Mouse (Mus musculus): ENCODE measurements around the gene Aebp2. TPM values are rescaled to one million over a fixed set of nuclear protein-coding genes. Genes with fewer than 3 reads are reported as not detected.
"Not testable (repeated sequence)": the region's sequence is repeated elsewhere in the genome, so short reads cannot be mapped to it uniquely, and the experiment has no call there.

Aebp2 gene
- polyA plus RNA-seq, 1 experiment from 2014 or later, result 3.0 TPM

DNA sequence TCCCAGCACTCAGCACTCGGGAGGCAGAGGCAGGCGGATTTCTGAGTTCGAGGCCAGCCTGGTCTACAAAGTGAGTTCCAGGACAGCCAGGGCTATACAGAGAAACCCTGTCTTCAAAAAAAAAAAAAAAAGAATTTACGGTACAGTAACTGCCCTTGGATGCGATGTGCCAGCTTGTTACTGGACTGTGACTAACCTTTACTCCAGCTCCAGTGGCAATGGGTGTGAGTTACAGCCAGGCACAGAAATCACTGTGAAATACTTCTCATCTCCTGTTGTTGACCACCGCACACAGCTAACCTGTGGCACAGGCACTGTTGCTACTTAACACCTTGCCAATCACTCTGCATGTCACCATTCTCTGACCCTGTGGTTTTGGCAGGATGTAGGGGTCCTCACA lies 26.9 kb upstream of the Aebp2 start:
- H3K27ac ChIP-seq; H3K4me2 ChIP-seq; H3K36me3 ChIP-seq; ATAC-seq (ENCODE audit: low read depth); H3K4me1 ChIP-seq (replicated peaks); H3K27me3 ChIP-seq; H3K4me3 ChIP-seq (replicated peaks); H3K9me3 ChIP-seq (replicated peaks); DNase-seq; H3K9ac ChIP-seq: not testable (repeated sequence)
- WGBS (ENCODE audit: insufficient replicate concordance), result 81% methylated on average over 6 of the region's 6 CpGs

DNA sequence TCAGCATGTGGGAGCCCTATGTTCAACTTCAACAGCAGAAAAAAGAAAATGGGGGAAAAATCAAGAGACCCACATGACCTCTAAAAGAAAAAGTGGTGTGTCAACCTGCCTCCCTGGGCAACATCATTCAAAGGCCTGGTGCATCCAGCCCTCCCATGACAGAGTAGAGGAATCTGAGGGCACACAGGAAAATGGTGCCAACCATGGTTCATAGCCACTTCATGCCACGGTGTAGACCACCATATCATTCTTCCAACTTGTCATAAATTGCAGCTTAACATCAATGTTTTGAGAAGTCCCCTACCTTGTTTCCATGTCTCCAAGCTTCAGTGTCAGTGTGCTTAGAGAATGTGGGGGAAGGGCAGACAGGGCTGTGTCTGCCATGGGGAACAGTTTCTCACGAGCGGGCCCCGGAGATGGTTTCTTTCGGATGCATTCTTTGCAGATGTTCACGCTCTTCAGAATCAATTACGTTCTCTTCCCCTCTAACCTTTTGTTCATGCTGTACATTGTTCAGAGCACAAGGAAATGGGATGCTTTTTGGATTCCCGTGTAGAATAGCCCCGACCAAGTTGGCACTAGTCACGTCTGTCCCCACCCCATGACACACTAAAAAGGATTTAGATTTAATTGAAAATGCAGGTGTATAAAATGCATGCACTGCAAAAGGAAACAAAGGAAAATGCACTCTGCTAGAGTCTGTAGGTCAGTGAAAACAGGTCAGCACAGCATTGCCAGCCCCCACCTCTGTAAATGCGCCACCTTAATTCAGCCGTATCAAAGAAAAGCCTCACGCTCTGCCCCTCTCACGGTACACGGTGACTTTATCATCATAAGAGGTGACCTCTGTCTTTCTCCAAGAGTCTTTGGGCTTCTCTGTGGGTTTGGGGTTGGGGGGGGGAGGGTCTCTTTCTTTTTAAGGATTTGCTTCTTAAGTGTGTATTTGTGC lies 24.8 kb upstream of the Aebp2 start:
- H3K4me1 ChIP-seq (replicated peaks), result no peaks in the 10 kb centered on the region
- no peaks in the 10 kb centered on the region for H3K9me3 ChIP-seq (replicated peaks)
- H3K4me3 ChIP-seq (replicated peaks), result no peak overlapping the region
- no peak for DNase-seq
- no peak overlapping the region for H3K27ac ChIP-seq
- no peak for ATAC-seq (ENCODE audit: low read depth)
- WGBS (ENCODE audit: insufficient replicate concordance), result 82% methylated on average over 15 of the region's 15 CpGs
- H3K27me3 ChIP-seq, result no peaks in the 10 kb centered on the region
- no peaks in the 10 kb centered on the region for H3K36me3 ChIP-seq
- no peak overlapping the region for H3K9ac ChIP-seq
- no peak overlapping the region for H3K4me2 ChIP-seq

DNA sequence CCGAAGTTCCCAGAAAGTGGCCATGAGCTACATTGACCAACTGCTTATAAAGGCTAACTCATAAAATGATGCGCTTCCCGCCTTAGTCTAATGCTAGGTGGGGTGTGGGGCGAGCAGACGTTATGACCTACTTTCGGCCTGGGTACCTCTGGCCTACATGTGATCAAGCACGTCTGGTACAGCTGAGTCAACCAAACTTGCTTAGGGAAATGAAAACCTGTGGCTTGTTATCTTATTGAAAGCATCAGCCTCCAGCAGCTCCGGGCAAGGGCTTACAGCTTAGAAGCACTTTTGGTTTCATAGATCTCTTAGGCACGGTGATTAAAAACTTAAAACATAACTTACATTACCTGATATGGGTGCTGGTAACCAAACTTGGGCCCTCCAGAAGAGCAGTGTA lies 23.9 kb upstream of the Aebp2 start:
- H3K4me1 ChIP-seq (replicated peaks), result no peaks in the 10 kb centered on the region
- H3K27ac ChIP-seq, result no peak overlapping the region
- no peak overlapping the region for H3K4me3 ChIP-seq (replicated peaks)
- ATAC-seq (ENCODE audit: low read depth), result no peak
- H3K4me2 ChIP-seq, result no peak overlapping the region
- no peaks in the 10 kb centered on the region for H3K9me3 ChIP-seq (replicated peaks)
- H3K9ac ChIP-seq, result no peak overlapping the region
- DNase-seq, result no peak
- H3K27me3 ChIP-seq, result no peaks in the 10 kb centered on the region
- H3K36me3 ChIP-seq, result no peaks in the 10 kb centered on the region
- WGBS (ENCODE audit: insufficient replicate concordance), result 68% methylated on average over 9 of the region's 9 CpGs

DNA sequence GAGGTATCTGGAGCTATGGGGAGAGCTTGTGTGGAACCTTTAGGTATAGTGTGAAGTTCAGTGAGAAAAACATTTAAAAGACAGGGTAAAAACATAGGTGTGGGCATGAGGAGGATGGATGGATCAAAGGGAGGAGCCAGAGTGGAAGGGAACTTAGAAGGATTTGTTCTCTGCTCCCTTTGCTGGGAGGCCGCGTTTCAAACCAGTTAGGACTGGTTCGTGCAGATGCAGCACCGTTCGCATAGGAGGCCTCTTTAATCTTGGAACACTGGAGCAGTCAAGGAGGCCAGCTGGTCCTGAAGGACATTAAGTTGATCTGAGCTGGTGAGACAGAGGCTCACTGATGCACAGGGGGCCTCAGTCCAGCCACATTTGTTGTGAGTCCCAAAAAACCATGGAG lies 23.1 kb upstream of the Aebp2 start:
- Histone ChIP-seq H3K4me3 (replicated peaks) (no peak overlapping the region), H3K4me2 (no peak overlapping the region), H3K27me3 (no peaks in the 10 kb centered on the region), H3K9ac (no peak overlapping the region), H3K36me3 (no peaks in the 10 kb centered on the region), H3K27ac (no peak overlapping the region), H3K9me3 (replicated peaks) (no peaks in the 10 kb centered on the region), H3K4me1 (replicated peaks) (no peaks in the 10 kb centered on the region)
- DNase-seq (no peak), ATAC-seq (ENCODE audit: low read depth) (no peak)
- WGBS (ENCODE audit: insufficient replicate concordance), result 78% methylated on average over 5 of the region's 5 CpGs

DNA sequence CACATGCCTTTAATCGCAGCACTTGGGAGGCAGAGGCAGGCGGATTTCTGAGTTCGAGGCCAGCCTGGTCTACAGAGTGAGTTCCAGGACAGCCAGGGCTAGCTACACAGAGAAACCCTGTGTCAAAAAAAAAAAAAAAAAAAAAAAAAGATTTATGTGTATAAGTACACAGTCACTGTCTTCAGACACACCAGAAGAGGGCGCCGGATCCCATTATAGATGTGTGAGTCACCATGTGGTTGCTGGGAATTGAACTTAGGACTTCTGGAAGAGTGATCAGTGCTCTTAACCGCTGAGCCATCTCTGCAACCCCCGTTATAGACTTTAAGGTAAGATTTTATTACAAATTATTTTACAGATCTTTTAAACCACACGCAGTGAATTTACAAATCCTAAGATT lies 21.8 kb upstream of the Aebp2 start:
- not testable (repeated sequence) for H3K27me3 ChIP-seq; ATAC-seq (ENCODE audit: low read depth); DNase-seq; H3K36me3 ChIP-seq; H3K4me3 ChIP-seq (replicated peaks); H3K27ac ChIP-seq; H3K9ac ChIP-seq; H3K4me1 ChIP-seq (replicated peaks); H3K4me2 ChIP-seq; H3K9me3 ChIP-seq (replicated peaks)
- 73% methylated on average over 8 of the region's 8 CpGs for WGBS (ENCODE audit: insufficient replicate concordance)

- Histone ChIP-seq H3K36me3 (no peaks in the 10 kb centered on the region), H3K4me2 (no peak overlapping the region), H3K27ac (no peak overlapping the region), H3K4me1 (replicated peaks) (no peaks in the 10 kb centered on the region), H3K4me3 (replicated peaks) (no peak overlapping the region), H3K9ac (no peak overlapping the region), H3K9me3 (replicated peaks) (no peaks in the 10 kb centered on the region), H3K27me3 (no peaks in the 10 kb centered on the region)
- no peak for DNase-seq
- ATAC-seq (ENCODE audit: low read depth), result no peak
- WGBS (ENCODE audit: insufficient replicate concordance), result 83% methylated on average over 4 of the region's 4 CpGs
These were observed 21.3 kb upstream of the Aebp2 start for GRCm38 (mm10) chr6:140601175-140601574.

DNA sequence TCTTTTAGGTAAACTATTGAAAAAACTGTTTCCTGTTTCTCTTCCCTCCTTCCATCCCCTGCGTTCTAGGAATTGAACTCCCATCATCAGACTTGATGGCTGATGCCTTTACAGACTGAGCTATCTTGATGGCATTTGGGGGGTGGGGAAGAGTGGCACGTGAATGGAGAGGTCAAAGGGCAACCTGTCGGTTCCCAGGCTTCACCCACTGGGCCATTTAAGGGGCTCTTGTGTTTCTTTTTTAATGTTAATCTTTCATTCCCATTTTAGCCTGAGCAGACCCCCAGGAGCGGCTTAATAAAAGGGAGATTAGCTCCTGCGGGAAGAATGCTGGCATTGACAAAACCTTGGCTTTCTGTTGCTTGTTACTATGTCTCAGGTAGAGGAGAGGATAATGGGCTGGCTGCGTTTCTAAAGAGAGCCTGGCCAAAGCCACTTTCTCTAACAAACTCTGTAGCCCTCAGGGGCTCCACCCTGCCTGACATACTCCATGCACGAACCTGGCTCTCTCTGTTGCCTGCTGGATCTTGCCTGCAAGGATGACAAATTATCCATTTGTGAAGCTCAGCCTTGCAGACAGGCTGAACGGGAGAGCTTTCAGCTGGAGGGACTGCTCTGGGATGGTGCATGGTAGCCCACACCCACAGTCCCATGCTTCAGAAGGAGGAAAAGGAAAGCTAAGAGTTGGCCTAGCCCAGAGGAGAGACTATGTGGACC lies 19.1 kb upstream of the Aebp2 start:
- ATAC-seq (ENCODE audit: low read depth) (no peak), DNase-seq (no peak)
- H3K27me3 ChIP-seq, result no peaks in the 10 kb centered on the region
- no peak overlapping the region for H3K4me3 ChIP-seq (replicated peaks)
- H3K4me2 ChIP-seq, result no peak overlapping the region
- 49% methylated on average over 8 of the region's 8 CpGs for WGBS (ENCODE audit: insufficient replicate concordance)
- no peaks in the 10 kb centered on the region for H3K4me1 ChIP-seq (replicated peaks)
- H3K36me3 ChIP-seq, result no peaks in the 10 kb centered on the region
- no peak overlapping the region for H3K27ac ChIP-seq
- H3K9me3 ChIP-seq (replicated peaks), result no peaks in the 10 kb centered on the region
- H3K9ac ChIP-seq, result no peak overlapping the region

DNA sequence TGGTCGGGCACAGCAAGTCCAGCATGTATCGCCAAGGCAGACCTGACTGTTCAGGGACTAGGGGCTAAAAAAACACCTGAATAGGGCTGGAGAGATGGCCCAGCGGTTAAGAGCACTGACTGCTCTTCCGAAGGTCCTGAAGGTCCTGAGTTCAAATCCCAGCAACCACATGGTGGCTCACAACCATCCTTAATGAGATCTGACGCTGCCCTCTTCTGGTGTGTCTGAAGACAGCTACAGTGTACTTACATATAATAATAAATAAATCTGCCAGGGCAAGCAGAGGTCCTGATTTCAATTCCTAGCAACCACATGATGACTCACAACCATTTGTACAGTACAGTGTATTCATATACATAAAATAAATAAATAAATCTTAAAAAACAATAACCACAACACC lies 17.3 kb upstream of the Aebp2 start:
- 74% methylated on average over 5 of the region's 5 CpGs for WGBS (ENCODE audit: insufficient replicate concordance)
- H3K4me1 ChIP-seq (replicated peaks); H3K4me2 ChIP-seq; H3K36me3 ChIP-seq; H3K4me3 ChIP-seq (replicated peaks); DNase-seq; H3K27me3 ChIP-seq; H3K27ac ChIP-seq; ATAC-seq (ENCODE audit: low read depth); H3K9ac ChIP-seq; H3K9me3 ChIP-seq (replicated peaks): not testable (repeated sequence)

GRCm38 (mm10) chr6:140605732-140606131 lies 16.7 kb upstream of the Aebp2 start:
- 64% methylated on average over 3 of the region's 3 CpGs for WGBS (ENCODE audit: insufficient replicate concordance)

GRCm38 (mm10) chr6:140606534-140606933 lies 15.9 kb upstream of the Aebp2 start:
- ATAC-seq (ENCODE audit: low read depth) (no peak), DNase-seq (no peak)
- Histone ChIP-seq H3K9me3 (replicated peaks) (no peaks in the 10 kb centered on the region), H3K4me3 (replicated peaks) (no peak overlapping the region), H3K9ac (no peak overlapping the region), H3K4me2 (no peak overlapping the region), H3K27me3 (no peaks in the 10 kb centered on the region), H3K36me3 (no peaks in the 10 kb centered on the region), H3K27ac (no peak overlapping the region), H3K4me1 (replicated peaks) (no peaks in the 10 kb centered on the region)
- 72% methylated on average over 10 of the region's 10 CpGs for WGBS (ENCODE audit: insufficient replicate concordance)

More at GRCm38 (mm10) chr6:140605732-140606131, 16.7 kb upstream of the Aebp2 start:
- no peaks in the 10 kb centered on the region for H3K36me3 ChIP-seq
- no peaks in the 10 kb centered on the region for H3K9me3 ChIP-seq (replicated peaks)
- ATAC-seq (ENCODE audit: low read depth), result no peak
- no peaks in the 10 kb centered on the region for H3K4me1 ChIP-seq (replicated peaks)
- no peak overlapping the region for H3K4me2 ChIP-seq
- no peaks in the 10 kb centered on the region for H3K27me3 ChIP-seq
- DNase-seq, result no peak
- no peak overlapping the region for H3K9ac ChIP-seq
- no peak overlapping the region for H3K4me3 ChIP-seq (replicated peaks)
- no peak overlapping the region for H3K27ac ChIP-seq

DNA sequence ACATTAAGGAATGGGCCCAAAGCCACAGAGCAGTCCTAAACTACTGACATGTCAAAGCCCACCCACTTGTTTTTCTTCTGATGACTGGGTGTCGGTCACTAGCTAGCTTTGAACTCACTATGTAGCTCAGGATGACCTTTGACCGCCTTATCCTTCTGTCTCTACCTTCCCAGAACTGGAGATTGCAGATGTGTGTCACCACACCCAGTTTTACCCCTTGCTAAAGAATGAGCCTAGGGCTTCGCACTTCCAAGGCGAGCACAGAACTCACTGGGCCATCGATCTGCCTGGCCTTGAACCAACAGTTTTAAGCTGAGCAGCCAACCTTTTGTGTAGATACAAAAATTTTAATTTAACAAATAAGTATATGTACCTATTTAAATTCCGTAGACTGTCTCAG lies 13.8 kb upstream of the Aebp2 start:
- no peak overlapping the region for H3K4me2 ChIP-seq
- ATAC-seq (ENCODE audit: low read depth), result no peak

More for the DNA sequence above, 13.8 kb upstream of the Aebp2 start:
- H3K4me3 ChIP-seq (replicated peaks), result no peak overlapping the region
- H3K36me3 ChIP-seq, result no peaks in the 10 kb centered on the region
- H3K4me1 ChIP-seq (replicated peaks), result no peaks in the 10 kb centered on the region
- no peak overlapping the region for H3K9ac ChIP-seq
- no peak for DNase-seq
- WGBS (ENCODE audit: insufficient replicate concordance), result 76% methylated on average over 6 of the region's 6 CpGs
- no peak overlapping the region for H3K27ac ChIP-seq
- H3K27me3 ChIP-seq, result no peaks in the 10 kb centered on the region
- H3K9me3 ChIP-seq (replicated peaks), result no peaks in the 10 kb centered on the region
